Mouse (Mus musculus): ENCODE measurements around the gene Fry. TPM values are rescaled to one million over a fixed set of nuclear protein-coding genes. Genes with fewer than 3 reads are reported as not detected.

Fry gene
- total RNA-seq, 2 experiments from 2014 or later, result 194 to 203 TPM

- no peak for TF ChIP-seq CTCF (IDR thresholded peaks at IDR 0.05)
- intact Hi-C loops (cut with DNase I), result no loop called here
- no peak for DNase-seq (ENCODE audit: extremely low spot score in 1 of 2, low spot score in 2 of 2)
- H3K4me3 ChIP-seq, result no peak overlapping the region
- no peak overlapping the region for H3K27ac ChIP-seq
Observed at GRCm38 (mm10) chr5:150207596-150207995, 89.2 kb downstream of the Fry start.

GRCm38 (mm10) chr5:150208009-150208408, 89.6 kb downstream of the Fry start:
- intact Hi-C loops (cut with DNase I), result no loop called here
- DNase-seq (ENCODE audit: extremely low spot score in 1 of 2, low spot score in 2 of 2), result no peak
- no peak overlapping the region for H3K4me3 ChIP-seq
- no peak overlapping the region for H3K27ac ChIP-seq
- TF ChIP-seq CTCF (IDR thresholded peaks at IDR 0.05), result no peak

- intact Hi-C loops (cut with DNase I), result no loop called here
- no peak overlapping the region for H3K4me3 ChIP-seq
- H3K27ac ChIP-seq, result no peak overlapping the region
- no peak for DNase-seq (ENCODE audit: extremely low spot score in 1 of 2, low spot score in 2 of 2)
- no peak for TF ChIP-seq CTCF (IDR thresholded peaks at IDR 0.05)
Observed at GRCm38 (mm10) chr5:150214081-150214480, 95.6 kb downstream of the Fry start.

GRCm38 (mm10) chr5:150216066-150216465, 97.6 kb downstream of the Fry start:
- Histone ChIP-seq H3K27ac (no peak overlapping the region), H3K4me3 (no peak overlapping the region)
- TF ChIP-seq CTCF (IDR thresholded peaks at IDR 0.05), result no peak
- no peak for DNase-seq (ENCODE audit: extremely low spot score in 1 of 2, low spot score in 2 of 2)
- intact Hi-C loops (cut with DNase I), result no loop called here

GRCm38 (mm10) chr5:150219457-150219856, 101.0 kb downstream of the Fry start:
- TF ChIP-seq CTCF (IDR thresholded peaks at IDR 0.05), result no peak
- intact Hi-C loops (cut with DNase I), result no loop called here
- Histone ChIP-seq H3K27ac (no peak overlapping the region), H3K4me3 (no peak overlapping the region)
- no peak for DNase-seq (ENCODE audit: extremely low spot score in 1 of 2, low spot score in 2 of 2)

GRCm38 (mm10) chr5:150220333-150220732, 101.9 kb downstream of the Fry start:
- intact Hi-C loops (cut with DNase I), result no loop called here

GRCm38 (mm10) chr5:150221806-150222205, 103.4 kb downstream of the Fry start:
- no peak for TF ChIP-seq CTCF (IDR thresholded peaks at IDR 0.05)
- H3K27ac ChIP-seq, result no peak overlapping the region
- H3K4me3 ChIP-seq, result no peak overlapping the region
- intact Hi-C loops (cut with DNase I), result no loop called here
- DNase-seq (ENCODE audit: extremely low spot score in 1 of 2, low spot score in 2 of 2), result no peak

More at GRCm38 (mm10) chr5:150220333-150220732, 101.9 kb downstream of the Fry start:
- no peak overlapping the region for H3K27ac ChIP-seq
- no peak overlapping the region for H3K4me3 ChIP-seq
- no peak for DNase-seq (ENCODE audit: extremely low spot score in 1 of 2, low spot score in 2 of 2)
- peak; percentile 60 for TF ChIP-seq CTCF (IDR thresholded peaks at IDR 0.05)

GRCm38 (mm10) chr5:150223546-150224239, 105.2 kb downstream of the Fry start:
- Histone ChIP-seq H3K4me3 (no peak overlapping the region), H3K27ac (no peak overlapping the region)
- TF ChIP-seq CTCF (IDR thresholded peaks at IDR 0.05), result no peak
- DNase-seq (ENCODE audit: extremely low spot score in 1 of 2, low spot score in 2 of 2), result no peak
- intact Hi-C loops (cut with DNase I), result no loop called here

GRCm38 (mm10) chr5:150229086-150229485, 110.6 kb downstream of the Fry start:
- Histone ChIP-seq H3K4me3 (no peak overlapping the region), H3K27ac (no peak overlapping the region)
- no peak for DNase-seq (ENCODE audit: extremely low spot score in 1 of 2, low spot score in 2 of 2)
- no peak for TF ChIP-seq CTCF (IDR thresholded peaks at IDR 0.05)
- intact Hi-C loops (cut with DNase I), result no loop called here

GRCm38 (mm10) chr5:150229776-150230175, 111.3 kb downstream of the Fry start:
- intact Hi-C loops (cut with DNase I), result loop anchor here (5.0 kb wide), 1 partner anchor 138 kb away; no protein-coding TSS in a partner anchor
- Histone ChIP-seq H3K4me3 (no peak overlapping the region), H3K27ac (no peak overlapping the region)
- DNase-seq (ENCODE audit: extremely low spot score in 1 of 2, low spot score in 2 of 2), result no peak
- TF ChIP-seq CTCF (IDR thresholded peaks at IDR 0.05), result peak; percentile 27

- no peak for TF ChIP-seq CTCF (IDR thresholded peaks at IDR 0.05)
- H3K27ac ChIP-seq, result no peak overlapping the region
- no peak for DNase-seq (ENCODE audit: extremely low spot score in 1 of 2, low spot score in 2 of 2)
- intact Hi-C loops (cut with DNase I), result loop anchor here (2.0 to 5.0 kb wide), 3 partner anchors 64 to 194 kb away; no protein-coding TSS in a partner anchor
- peak overlapping the region; percentile 7; the same call in 1 of the 2 replicates for H3K4me3 ChIP-seq
Observed at GRCm38 (mm10) chr5:150232159-150233150, 114.0 kb downstream of the Fry start.
